Mouse (Mus musculus) erythroblast, embryonic 14.5 days (primary cell): ENCODE measurements around the gene Clasp1.

Experiments used
- GATA1 ChIP-seq: IDR thresholded peaks from 2 replicates; pipeline ENCODE4 v1.6.1; 2012; ENCODE audit warnings: low read length, inconsistent platforms, mixed read lengths
- TAL1 ChIP-seq: IDR thresholded peaks from 3 replicates; pipeline ENCODE4 v1.6.1; 2012; ENCODE audit warnings: low read length, inconsistent platforms, mixed read lengths

GRCm38 (mm10) chr1:118622857-118623256 lies 234.0 kb downstream of the Clasp1 start:
- no peak for TF ChIP-seq GATA1
- no peak for TF ChIP-seq TAL1
